Mouse (Mus musculus) neural tube, embryonic 11.5 days (tissue): ENCODE results near the gene Nmt2. TPM values are rescaled to one million over a fixed set of nuclear protein-coding genes. Genes with fewer than 3 reads are reported as not detected.

Source experiments
- ATAC-seq: fragments of 200-750 bp; cut with Nextera tagmentation; 2 replicates; pipeline ENCODE4 v1.8.0; 2017; ENCODE audit warnings: moderate number of reproducible peaks, mild to moderate bottlenecking, moderate TSS enrichment, moderate library complexity; ENCODE audit not compliant: insufficient read depth, low FRiP score, low TSS enrichment
- DNase-seq: peaks from one replicate; pipeline ENCODE4 v3.0.0-alpha.2; 2015; ENCODE audit warnings: low spot score
- H3K27ac ChIP-seq: fragments of 300-500 bp; sonication (generic); 2 replicates; pipeline ENCODE4 v1.5.1; 2014; ENCODE audit warnings: low read depth, mild to moderate bottlenecking, low read length
- H3K27me3 ChIP-seq: fragments of 300-500 bp; sonication (generic); 2 replicates; pipeline ENCODE4 v1.6.1; 2014; ENCODE audit warnings: mild to moderate bottlenecking, low read length, mixed read lengths; ENCODE audit not compliant: control insufficient read depth, insufficient read depth
- H3K36me3 ChIP-seq: fragments of 300-500 bp; sonication (generic); 2 replicates; pipeline ENCODE4 v1.6.1; 2014; ENCODE audit warnings: mild to moderate bottlenecking, low read length, moderate library complexity, mixed read lengths; ENCODE audit not compliant: control insufficient read depth, insufficient read depth
- H3K4me1 ChIP-seq: fragments of 300-500 bp; sonication (generic); 2 replicates; pipeline ENCODE4 v1.6.1; 2014; ENCODE audit warnings: low read length, mixed read lengths; ENCODE audit not compliant: control insufficient read depth, insufficient read depth
- H3K4me2 ChIP-seq: fragments of 300-500 bp; sonication (generic); 2 replicates; pipeline ENCODE4 v1.6.1; 2014; ENCODE audit warnings: low read depth, mild to moderate bottlenecking, moderate library complexity
- H3K4me3 ChIP-seq: fragments of 300-500 bp; sonication (generic); 2 replicates; pipeline ENCODE4 v1.5.1; 2014; ENCODE audit warnings: low read depth, low read length
- H3K9ac ChIP-seq: fragments of 300-500 bp; sonication (generic); 2 replicates; pipeline ENCODE4 v1.6.1; 2014; ENCODE audit warnings: mild to moderate bottlenecking, low read length
- H3K9me3 ChIP-seq: fragments of 300-500 bp; sonication (generic); 2 replicates; pipeline ENCODE4 v1.6.1; 2016; ENCODE audit warnings: low read length; ENCODE audit not compliant: control insufficient read depth
- WGBS: fragments of 180-500 bp; shearing (Covaris S2); extraction: QIAGEN DNeasy Blood & Tissue Kit; methylation state at CpG from one replicate; pipeline ENCODE4 v1.1.7; 2014; 5-methylcytosine and 5-hydroxymethylcytosine counted together
- polyA plus RNA-seq: library from polyadenylated mRNA; unstranded; fragments of >200 nt; fragmentation: Nextera tagmentation; extraction: Ambion mirVana; gene quantifications from 2 replicates; pipeline ENCODE4 v1.2.1, GENCODE M21; 2014

The Nmt2 gene
- polyA plus RNA-seq, 1 experiment from 2014 or later = 56.0 TPM

GRCm38 (mm10) chr2:3281311-3281710, 2.7 kb upstream of the Nmt2 start:
- Histone ChIP-seq H3K9ac (no peak overlapping the region), H3K4me2 (no peak overlapping the region), H3K27me3 (no peaks in the 10 kb centered on the region), H3K36me3 (no peaks in the 10 kb centered on the region), H3K4me3 (no peak overlapping the region), H3K9me3 (no peaks in the 10 kb centered on the region), H3K4me1 (peaks cover 2% of the 10 kb centered on the region; the same call in 1 of the 2 replicates), H3K27ac (no peak overlapping the region)
- DNase-seq = no peak
- 86% methylated on average over 4 of the region's 4 CpGs for WGBS
- no peak for ATAC-seq

- WGBS = 10% methylated on average over 12 of the region's 12 CpGs
- no peak for ATAC-seq
- H3K4me2 ChIP-seq = peak overlapping the region; percentile 41
Measured at GRCm38 (mm10) chr2:3282866-3283601, 978 bp upstream of the Nmt2 start.

GRCm38 (mm10) chr2:3284473-3285180, 615 bp downstream of the Nmt2 start:
- H3K27me3 ChIP-seq = no peaks in the 10 kb centered on the region
- no peaks in the 10 kb centered on the region for H3K9me3 ChIP-seq
- peak overlapping the region; percentile 80 for H3K4me2 ChIP-seq
- 0% methylated on average over 51 of the region's 60 CpGs for WGBS
- H3K9ac ChIP-seq = peak overlapping the region; percentile 81
- DNase-seq = peak; percentile 73
- peak overlapping the region; percentile 86 for H3K27ac ChIP-seq
- H3K4me3 ChIP-seq = peak overlapping the region; percentile 82
- ATAC-seq = peak; percentile 6; the same call in 1 of the 2 replicates
- H3K4me1 ChIP-seq = peaks cover 2% of the 10 kb centered on the region; the same call in 1 of the 2 replicates
- H3K36me3 ChIP-seq = no peaks in the 10 kb centered on the region

More at GRCm38 (mm10) chr2:3282866-3283601, 978 bp upstream of the Nmt2 start:
- no peak for DNase-seq
- H3K4me1 ChIP-seq = peaks cover 2% of the 10 kb centered on the region; the same call in 1 of the 2 replicates
- H3K4me3 ChIP-seq = peak overlapping the region; percentile 82
- no peaks in the 10 kb centered on the region for H3K27me3 ChIP-seq
- H3K36me3 ChIP-seq = no peaks in the 10 kb centered on the region
- peak overlapping the region; percentile 47 for H3K9ac ChIP-seq
- peak overlapping the region; percentile 45 for H3K27ac ChIP-seq
- no peaks in the 10 kb centered on the region for H3K9me3 ChIP-seq

GRCm38 (mm10) chr2:3285181-3285530, 1.1 kb downstream of the Nmt2 start:
- WGBS = 2% methylated on average over 6 of the region's 6 CpGs
- ATAC-seq = no peak

GRCm38 (mm10) chr2:3285709-3286108, 1.7 kb downstream of the Nmt2 start:
- Histone ChIP-seq H3K9ac (no peak overlapping the region), H3K4me3 (no peak overlapping the region), H3K27me3 (no peaks in the 10 kb centered on the region), H3K4me1 (peaks cover 2% of the 10 kb centered on the region; the same call in 1 of the 2 replicates), H3K27ac (no peak overlapping the region), H3K4me2 (peak overlapping the region; percentile 80), H3K9me3 (no peaks in the 10 kb centered on the region), H3K36me3 (no peaks in the 10 kb centered on the region)
- DNase-seq = no peak
- WGBS = 80% methylated on average over 3 of the region's 3 CpGs
- ATAC-seq = no peak

More at GRCm38 (mm10) chr2:3285181-3285530, 1.1 kb downstream of the Nmt2 start:
- peaks cover 2% of the 10 kb centered on the region; the same call in 1 of the 2 replicates for H3K4me1 ChIP-seq
- no peak for DNase-seq
- H3K4me3 ChIP-seq = peak overlapping the region; percentile 82
- peak overlapping the region; percentile 80 for H3K4me2 ChIP-seq
- H3K27me3 ChIP-seq = no peaks in the 10 kb centered on the region
- H3K27ac ChIP-seq = no peak overlapping the region; the same call in 1 of the 2 replicates
- no peaks in the 10 kb centered on the region for H3K9me3 ChIP-seq
- H3K36me3 ChIP-seq = no peaks in the 10 kb centered on the region
- peak overlapping the region; percentile 81 for H3K9ac ChIP-seq

- peaks cover 2% of the 10 kb centered on the region; the same call in 1 of the 2 replicates for H3K4me1 ChIP-seq
- no peak overlapping the region for H3K4me2 ChIP-seq
- H3K9me3 ChIP-seq = no peaks in the 10 kb centered on the region
- WGBS = 94% methylated on average over 2 of the region's 2 CpGs
- no peak overlapping the region for H3K27ac ChIP-seq
- no peak overlapping the region for H3K4me3 ChIP-seq
- H3K9ac ChIP-seq = no peak overlapping the region
- H3K36me3 ChIP-seq = no peaks in the 10 kb centered on the region
- DNase-seq = no peak
- no peak for ATAC-seq
- no peaks in the 10 kb centered on the region for H3K27me3 ChIP-seq
Measured at GRCm38 (mm10) chr2:3286243-3286642, 2.2 kb downstream of the Nmt2 start.

- WGBS = 85% methylated on average over 1 of the region's 1 CpGs
- DNase-seq (no peak), ATAC-seq (no peak)
- no peak overlapping the region for H3K27ac ChIP-seq
- H3K9ac ChIP-seq = no peak overlapping the region
- no peak overlapping the region for H3K4me3 ChIP-seq
- no peak overlapping the region for H3K4me2 ChIP-seq
- H3K36me3 ChIP-seq = no peaks in the 10 kb centered on the region
- H3K27me3 ChIP-seq = no peaks in the 10 kb centered on the region
- H3K9me3 ChIP-seq = no peaks in the 10 kb centered on the region
- peaks cover 2% of the 10 kb centered on the region; the same call in 1 of the 2 replicates for H3K4me1 ChIP-seq
Measured at GRCm38 (mm10) chr2:3289581-3289980, 5.6 kb downstream of the Nmt2 start.

- DNase-seq (no peak), ATAC-seq (no peak)
- H3K36me3 ChIP-seq = no peaks in the 10 kb centered on the region
- no peaks in the 10 kb centered on the region for H3K27me3 ChIP-seq
- no peak overlapping the region for H3K9ac ChIP-seq
- no peak overlapping the region for H3K4me3 ChIP-seq
- H3K9me3 ChIP-seq = no peaks in the 10 kb centered on the region
- no peaks in the 10 kb centered on the region for H3K4me1 ChIP-seq
- 84% methylated on average over 1 of the region's 1 CpGs for WGBS
- no peak overlapping the region for H3K4me2 ChIP-seq
- H3K27ac ChIP-seq = no peak overlapping the region
Measured at GRCm38 (mm10) chr2:3292170-3292569, 8.2 kb downstream of the Nmt2 start.
